Mouse (Mus musculus): ENCODE results near the gene Zc3h6.

GRCm38 (mm10) chr2:128930704-128931103 lies 36.5 kb upstream of the Zc3h6 start:
- TF ChIP-seq CTCF (IDR thresholded peaks at IDR 0.05) (no peak), EP300 (IDR thresholded peaks at IDR 0.05) (no peak)
